Mouse (Mus musculus) stomach, embryonic 14.5 days (tissue): ENCODE data around the gene Src. TPM values are rescaled to one million over a fixed set of nuclear protein-coding genes. Genes with fewer than 3 reads are reported as not detected.
"Not testable (repeated sequence)": the region's sequence is repeated elsewhere in the genome, so short reads cannot be mapped to it uniquely, and the experiment has no call there.

Experiments
- ATAC-seq: fragments of 200-750 bp; cut with Nextera tagmentation; 2 replicates; pipeline ENCODE4 v1.8.0; 2017; ENCODE audit warnings: low read depth, moderate TSS enrichment; ENCODE audit not compliant: insufficient number of reproducible peaks, insufficient read depth, low FRiP score
- H3K27ac ChIP-seq: fragments of 300-500 bp; sonication (generic); 2 replicates; pipeline ENCODE4 v1.5.1; 2014; ENCODE audit warnings: mild to moderate bottlenecking, low read length, moderate library complexity, mixed read lengths
- H3K27me3 ChIP-seq: fragments of 300-500 bp; sonication (generic); 2 replicates; pipeline ENCODE4 v1.6.1; 2014; ENCODE audit warnings: low read length, control low read depth, mixed read lengths; ENCODE audit not compliant: control insufficient read depth, insufficient read depth
- H3K36me3 ChIP-seq: fragments of 300-500 bp; sonication (generic); 2 replicates; pipeline ENCODE4 v1.6.1; 2014; ENCODE audit warnings: mild to moderate bottlenecking, control low read depth, low read length, moderate library complexity, mixed read lengths; ENCODE audit not compliant: control insufficient read depth, insufficient read depth
- H3K4me1 ChIP-seq: fragments of 300-500 bp; sonication (generic); 2 replicates; pipeline ENCODE4 v1.6.1; 2014; ENCODE audit warnings: low read length, control low read depth, mixed read lengths; ENCODE audit not compliant: control insufficient read depth, insufficient read depth
- H3K4me2 ChIP-seq: fragments of 300-500 bp; sonication (generic); replicated peaks from 2 replicates; pipeline ENCODE4 v1.6.1; 2014; ENCODE audit warnings: low read depth, low read length, control low read depth
- H3K4me3 ChIP-seq: fragments of 300-500 bp; sonication (generic); 2 replicates; pipeline ENCODE4 v1.5.1; 2014; ENCODE audit warnings: low read depth, low read length, control low read depth
- H3K9ac ChIP-seq: fragments of 300-500 bp; sonication (generic); replicated peaks from 2 replicates; pipeline ENCODE4 v1.6.1; 2014; ENCODE audit warnings: low read depth, mild to moderate bottlenecking, control low read depth, low read length, moderate library complexity, mixed read lengths
- H3K9me3 ChIP-seq: fragments of 300-500 bp; sonication (generic); 2 replicates; pipeline ENCODE4 v1.6.1; 2016; ENCODE audit warnings: low read depth, low read length, control low read depth; ENCODE audit not compliant: control insufficient read depth
- WGBS: fragments of 180-500 bp; shearing (Covaris S2); extraction: QIAGEN DNeasy Blood & Tissue Kit; methylation state at CpG from one replicate; pipeline ENCODE4 v1.1.7; 2014; 5-methylcytosine and 5-hydroxymethylcytosine counted together
- polyA plus RNA-seq: library from polyadenylated mRNA; unstranded; fragments of >200 nt; fragmentation: Nextera tagmentation; extraction: Ambion mirVana; gene quantifications from 2 replicates; pipeline ENCODE4 v1.2.1, GENCODE M21; 2014

Src gene
- polyA plus RNA-seq, 1 experiment from 2014 or later, result 17.1 TPM

DNA sequence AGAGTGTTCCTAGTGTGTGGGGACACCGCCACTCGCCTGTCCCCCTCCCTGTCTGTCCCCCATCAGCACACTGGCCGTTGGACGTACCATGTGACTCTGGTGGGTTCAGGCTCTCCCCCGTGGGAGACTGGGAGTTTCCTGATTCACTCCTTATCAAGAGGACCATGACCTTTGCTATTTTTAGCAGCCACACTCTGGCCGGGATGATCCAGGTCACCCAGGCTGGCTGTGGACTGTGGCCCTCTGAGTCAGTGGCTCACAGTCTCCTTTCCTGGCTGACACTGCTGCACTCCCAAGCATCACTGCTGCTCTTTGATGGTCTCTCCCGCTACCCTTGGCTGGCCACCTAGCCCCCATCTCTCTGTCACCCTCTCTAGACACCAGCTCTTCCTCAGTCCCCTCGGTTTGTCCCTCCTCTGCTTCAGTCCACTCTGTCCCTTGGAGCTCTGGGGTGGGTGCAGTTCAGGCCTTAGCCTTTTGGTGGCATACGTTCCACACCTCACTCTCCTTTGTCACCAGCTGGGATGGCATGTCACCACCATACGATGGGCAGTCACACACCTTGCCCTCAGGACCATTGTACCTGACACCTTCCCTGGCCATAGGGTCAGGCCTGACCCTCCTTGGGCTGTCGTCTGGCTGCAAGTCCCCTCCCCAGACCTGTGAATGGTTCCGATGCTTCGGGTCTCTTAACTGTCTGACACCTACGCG, 61.8 kb downstream of the Src start:
- H3K4me1 ChIP-seq, result peaks cover 16% of the 10 kb centered on the region
- H3K4me2 ChIP-seq, result no peak overlapping the region
- no peaks in the 10 kb centered on the region for H3K27me3 ChIP-seq
- ATAC-seq, result peak; percentile 11; the same call in 1 of the 2 replicates
- H3K9me3 ChIP-seq, result no peaks in the 10 kb centered on the region
- no peak overlapping the region for H3K4me3 ChIP-seq
- WGBS, result 48% methylated on average over 15 of the region's 15 CpGs
- H3K36me3 ChIP-seq, result no peaks in the 10 kb centered on the region
- H3K9ac ChIP-seq, result no peak overlapping the region
- no peak overlapping the region for H3K27ac ChIP-seq

- Histone ChIP-seq H3K4me1 (peaks cover 15% of the 10 kb centered on the region; the same call in 1 of the 2 replicates), H3K9ac (no peak overlapping the region), H3K27ac (no peak overlapping the region; the same call in 1 of the 2 replicates), H3K36me3 (no peaks in the 10 kb centered on the region), H3K4me3 (no peak overlapping the region), H3K4me2 (no peak overlapping the region), H3K27me3 (no peaks in the 10 kb centered on the region), H3K9me3 (no peaks in the 10 kb centered on the region)
- WGBS, result 46% methylated on average over 12 of the region's 12 CpGs
- ATAC-seq, result no peak
Measured at GRCm38 (mm10) chr2:157482729-157483128, 64.5 kb downstream of the Src start.

DNA sequence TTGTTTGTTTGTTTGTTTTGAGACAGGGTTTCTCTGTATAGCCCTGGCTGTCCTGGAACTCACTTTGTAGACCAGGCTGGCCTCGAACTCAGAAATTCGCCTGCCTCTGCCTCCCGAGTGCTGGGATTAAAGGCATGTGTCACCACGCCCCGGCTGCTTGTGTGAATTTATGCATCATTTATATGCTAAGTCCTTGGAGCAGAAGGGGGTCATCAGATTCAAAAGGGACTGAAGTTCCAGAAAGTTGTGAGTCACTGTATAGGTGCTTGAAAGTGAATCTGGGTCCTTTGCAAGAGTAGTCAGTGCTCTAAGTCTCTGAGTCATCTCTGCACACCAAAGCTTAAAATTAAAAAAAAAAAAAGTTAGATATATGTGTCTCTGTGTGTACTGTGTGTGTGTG, 68.3 kb downstream of the Src start:
- H3K36me3 ChIP-seq, ATAC-seq, H3K27me3 ChIP-seq, H3K9ac ChIP-seq, H3K27ac ChIP-seq, H3K9me3 ChIP-seq, H3K4me3 ChIP-seq, H3K4me2 ChIP-seq: not testable (repeated sequence)
- 85% methylated on average over 5 of the region's 5 CpGs for WGBS
- H3K4me1 ChIP-seq, result peaks cover 14% of the 10 kb centered on the region; the same call in 1 of the 2 replicates

DNA sequence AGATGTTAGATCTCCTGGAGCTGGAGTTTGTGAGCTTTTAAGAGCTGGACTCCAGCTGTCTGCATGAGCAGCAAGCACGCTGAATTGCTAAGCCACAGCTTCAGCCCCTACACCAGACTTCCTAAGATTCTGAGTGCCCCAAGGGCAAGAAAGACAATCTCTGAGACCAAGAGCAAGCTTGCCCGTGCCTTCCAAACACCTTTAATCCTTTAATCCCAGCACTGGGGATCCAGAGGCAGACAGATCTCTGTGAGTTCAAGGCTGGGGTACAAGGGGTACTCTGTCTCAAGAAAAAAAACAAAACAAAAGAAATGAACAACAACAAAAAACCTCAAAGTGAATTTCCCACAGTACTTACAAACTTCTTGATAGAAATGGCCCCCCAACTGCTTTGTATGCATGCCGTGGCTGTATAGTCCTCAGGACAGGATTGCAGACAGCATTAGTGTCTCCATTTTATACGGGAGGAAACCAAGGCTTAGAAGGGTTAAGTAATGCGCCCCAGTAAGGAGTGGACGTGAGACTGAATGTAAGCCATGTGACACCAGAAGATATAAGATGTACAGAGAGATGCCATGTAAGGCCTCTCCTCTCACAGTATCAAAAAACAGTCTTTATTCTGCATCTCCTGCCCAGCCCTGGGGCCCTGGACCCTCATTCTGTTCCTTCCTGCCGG, 68.9 kb downstream of the Src start:
- H3K9me3 ChIP-seq, result no peaks in the 10 kb centered on the region
- H3K27me3 ChIP-seq, result no peaks in the 10 kb centered on the region
- H3K4me3 ChIP-seq, result no peak overlapping the region
- peaks cover 14% of the 10 kb centered on the region; the same call in 1 of the 2 replicates for H3K4me1 ChIP-seq
- H3K4me2 ChIP-seq, result no peak overlapping the region
- no peak overlapping the region for H3K9ac ChIP-seq
- H3K36me3 ChIP-seq, result no peaks in the 10 kb centered on the region
- 44% methylated on average over 7 of the region's 7 CpGs for WGBS
- ATAC-seq, result no peak
- no peak overlapping the region for H3K27ac ChIP-seq

- WGBS, result 12% methylated on average over 12 of the region's 12 CpGs
- H3K9me3 ChIP-seq, result no peaks in the 10 kb centered on the region
- H3K4me1 ChIP-seq, result peaks cover 14% of the 10 kb centered on the region; the same call in 1 of the 2 replicates
- H3K4me2 ChIP-seq, result no peak overlapping the region
- no peak for ATAC-seq
- no peaks in the 10 kb centered on the region for H3K36me3 ChIP-seq
- no peak overlapping the region for H3K9ac ChIP-seq
- H3K4me3 ChIP-seq, result no peak overlapping the region
- H3K27ac ChIP-seq, result no peak overlapping the region
- H3K27me3 ChIP-seq, result no peaks in the 10 kb centered on the region
Measured at GRCm38 (mm10) chr2:157487733-157488175, 69.5 kb downstream of the Src start.

GRCm38 (mm10) chr2:157493240-157493639, 75.0 kb downstream of the Src start:
- Histone ChIP-seq H3K4me1 (no peaks in the 10 kb centered on the region; the same call in 1 of the 2 replicates), H3K27ac (no peak overlapping the region), H3K36me3 (no peaks in the 10 kb centered on the region), H3K4me2 (no peak overlapping the region), H3K9me3 (no peaks in the 10 kb centered on the region), H3K27me3 (no peaks in the 10 kb centered on the region), H3K4me3 (no peak overlapping the region), H3K9ac (no peak overlapping the region)
- 88% methylated on average over 3 of the region's 3 CpGs for WGBS
- ATAC-seq, result no peak

GRCm38 (mm10) chr2:157498529-157498928, 80.3 kb downstream of the Src start:
- no peaks in the 10 kb centered on the region for H3K27me3 ChIP-seq
- no peaks in the 10 kb centered on the region for H3K9me3 ChIP-seq
- H3K4me2 ChIP-seq, result no peak overlapping the region
- 36% methylated on average over 4 of the region's 4 CpGs for WGBS
- no peak for ATAC-seq
- no peak overlapping the region for H3K9ac ChIP-seq
- H3K4me3 ChIP-seq, result no peak overlapping the region
- peaks cover 3% of the 10 kb centered on the region; the same call in 1 of the 2 replicates for H3K4me1 ChIP-seq
- no peak overlapping the region for H3K27ac ChIP-seq
- no peaks in the 10 kb centered on the region for H3K36me3 ChIP-seq

DNA sequence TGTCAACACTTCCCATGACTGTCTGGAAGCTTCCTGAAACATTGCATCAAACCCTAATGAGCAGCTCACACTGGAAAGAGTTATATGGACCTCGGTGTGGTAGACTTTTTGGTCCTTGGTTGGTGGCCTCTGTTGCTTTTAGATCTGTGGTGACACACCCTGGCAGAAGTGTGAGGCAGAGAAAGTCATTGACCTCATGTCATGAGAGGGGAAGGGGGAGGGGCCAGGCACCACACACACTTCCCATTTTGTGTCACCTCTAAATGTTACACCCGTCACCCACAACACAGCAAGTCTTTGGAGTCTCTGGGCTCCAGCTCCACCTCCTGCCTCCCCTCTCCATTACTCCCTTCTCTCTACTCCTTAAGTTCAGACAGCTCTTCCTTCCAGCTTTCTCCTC, 82.1 kb downstream of the Src start:
- Histone ChIP-seq H3K9me3 (no peaks in the 10 kb centered on the region), H3K27me3 (no peaks in the 10 kb centered on the region), H3K4me2 (no peak overlapping the region), H3K4me1 (peaks cover 3% of the 10 kb centered on the region; the same call in 1 of the 2 replicates), H3K27ac (no peak overlapping the region), H3K4me3 (no peak overlapping the region), H3K36me3 (no peaks in the 10 kb centered on the region), H3K9ac (no peak overlapping the region)
- WGBS, result 61% methylated on average over 2 of the region's 2 CpGs
- ATAC-seq, result no peak
